8 mouse cellular contexts compared by ENCODE assay signal in the genomic region with DNA sequence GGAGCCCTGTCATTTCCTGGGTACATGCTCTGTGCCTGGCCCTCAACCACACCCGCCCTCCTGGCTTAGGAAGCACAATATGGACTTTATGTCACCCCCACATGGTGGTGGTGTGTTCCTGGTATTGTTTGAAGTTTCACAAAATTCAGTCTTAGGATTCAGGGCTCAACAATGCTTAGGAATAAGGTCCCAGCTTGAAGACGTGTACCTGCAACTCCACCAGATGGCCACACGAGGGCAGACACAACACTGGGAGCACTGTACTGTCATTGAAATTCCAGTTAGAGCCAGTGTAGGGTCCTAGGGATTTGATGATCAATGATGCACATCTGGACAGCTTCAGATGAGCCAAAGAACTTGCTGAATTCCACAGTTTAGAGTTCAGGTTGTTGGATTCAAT. TPM values are rescaled to one million over a fixed set of nuclear protein-coding genes. Genes with fewer than 3 reads are reported as not detected.
A peak's percentile ranks its signal among the peaks of the same experiment; 100 is the strongest.
DNase-seq lines count a peak whose midpoint lies in the region; ATAC-seq and TF ChIP-seq lines count a peak whose summit lies in the region.

No protein-coding gene starts in this region.

- peak; percentile 91 for TF ChIP-seq CTCF in forebrain, postnatal 0 days (IDR thresholded peaks at IDR 0.05; ENCODE audit: low read depth)

- no peaks in the 10 kb centered on the region for H3K4me1 ChIP-seq in forebrain, postnatal 0 days (ENCODE audit: insufficient read depth)
- no peaks in the 10 kb centered on the region for H3K4me1 ChIP-seq in neural tube, embryonic 11.5 days (ENCODE audit: control insufficient read depth, insufficient read depth, low read length)

- H3K4me3 ChIP-seq in forebrain, postnatal 0 days (ENCODE audit: low read depth, low read length) = no peak overlapping the region
- no peak overlapping the region for H3K4me3 ChIP-seq in neural tube, embryonic 11.5 days (ENCODE audit: low read depth, low read length)

- no peaks in the 10 kb centered on the region for H3K9me3 ChIP-seq in forebrain, postnatal 0 days (ENCODE audit: low read length)
- no peaks in the 10 kb centered on the region for H3K9me3 ChIP-seq in neural tube, embryonic 11.5 days (ENCODE audit: control insufficient read depth, low read length)

- peak; percentile 65 for ATAC-seq in forebrain, postnatal 0 days
- no peak for ATAC-seq in neural tube, embryonic 11.5 days (ENCODE audit: insufficient read depth, low FRiP score, low TSS enrichment)

- H3K27me3 ChIP-seq in forebrain, postnatal 0 days (ENCODE audit: insufficient read depth, low read length) = no peaks in the 10 kb centered on the region
- H3K27me3 ChIP-seq in neural tube, embryonic 11.5 days (ENCODE audit: control insufficient read depth, insufficient read depth, low read length) = no peaks in the 10 kb centered on the region

- intact Hi-C loops in left cerebral cortex, postnatal 14 days (cut with DNase I) = loop anchor here (2.0 kb wide), 1 partner anchor 44 kb away; no protein-coding TSS in a partner anchor

- 19% methylated on average over 3 of the region's 3 CpGs for WGBS in forebrain, postnatal 0 days
- 20% methylated on average over 3 of the region's 3 CpGs for WGBS in neural tube, embryonic 11.5 days

- H3K36me3 ChIP-seq in forebrain, postnatal 0 days (ENCODE audit: insufficient read depth) = peaks cover 84% of the 10 kb centered on the region
- H3K36me3 ChIP-seq in neural tube, embryonic 11.5 days (ENCODE audit: control insufficient read depth, insufficient read depth, low read length) = peaks cover 3% of the 10 kb centered on the region

- peak overlapping the region; percentile 29; the same call in 1 of the 2 replicates for H3K27ac ChIP-seq in forebrain, postnatal 0 days (ENCODE audit: low read depth, low read length)
- no peak overlapping the region for H3K27ac ChIP-seq in neural tube, embryonic 11.5 days (ENCODE audit: low read depth, low read length)

- H3K4me2 ChIP-seq in forebrain, postnatal 0 days (ENCODE audit: low read depth) = no peak overlapping the region
- H3K4me2 ChIP-seq in neural tube, embryonic 11.5 days (ENCODE audit: low read depth) = no peak overlapping the region

- peak; percentile 16 for DNase-seq in gastrocnemius, adult 18-20 months (ENCODE audit: low spot score)
- DNase-seq in gastrocnemius, adult 8-10 months (ENCODE audit: low spot score in 2 of 2) = no peak
- peak; percentile 9 to 16 for DNase-seq in B cell, adult 2 months
- peak; percentile 61 for DNase-seq in cerebellum, adult 18-20 months
- DNase-seq in forebrain, postnatal 0 days = peak; percentile 80
- DNase-seq in left cerebral cortex, postnatal 14 days (ENCODE audit: low spot score in 2 of 2) = peak; percentile 74 to 80
- DNase-seq in neural tube, embryonic 11.5 days (ENCODE audit: low spot score) = peak; percentile 56
- no peak for DNase-seq in ovary, adult 18-20 months (ENCODE audit: low spot score)

- no peak overlapping the region for H3K9ac ChIP-seq in forebrain, postnatal 0 days
- H3K9ac ChIP-seq in neural tube, embryonic 11.5 days (ENCODE audit: low read length) = no peak overlapping the region

RNA-seq across cellular contexts. Expression of gene Evc, which starts 47.5 kb away (rescaled TPM):
- 10 to 100 TPM; 24.8 to 25.6 TPM for total RNA-seq in gastrocnemius, adult 18-20 months (2021)
- 10 to 100 TPM; 19.5 to 21.9 (median 21.1) TPM for total RNA-seq in gastrocnemius, adult 8-10 months (2022)
- total RNA-seq in forebrain, postnatal 0 days (2014; rRNA removed) = 8.5 and 9.9 TPM in 2 replicates
- polyA plus RNA-seq in forebrain, postnatal 0 days (2015; fragmentation: Nextera tagmentation; extraction: Ambion mirVana) = 2.3 and 2.4 TPM in 2 replicates
- total RNA-seq in left cerebral cortex, postnatal 14 days (2021) = 1 to 10 TPM; 3.7 to 6.1 TPM
- polyA plus RNA-seq in neural tube, embryonic 11.5 days (2014; fragmentation: Nextera tagmentation; extraction: Ambion mirVana) = 12.9 and 13.6 TPM in 2 replicates

RNA-seq across cellular contexts. Expression of gene Crmp1, which starts 47.5 kb away (rescaled TPM):
- total RNA-seq in gastrocnemius, adult 18-20 months (2021) = under 1 TPM; 0.17 to 0.46 TPM
- total RNA-seq in gastrocnemius, adult 8-10 months (2022) = under 1 TPM in 2 of 4 experiments, not detected in 2; 0.17 to 0.19 TPM
- total RNA-seq in forebrain, postnatal 0 days (2014; rRNA removed) = 965 and 1,074 TPM in 2 replicates
- 1,043 and 1,136 TPM in 2 replicates for polyA plus RNA-seq in forebrain, postnatal 0 days (2015; fragmentation: Nextera tagmentation; extraction: Ambion mirVana)
- 100 to 1,000 TPM; 376 to 387 TPM for total RNA-seq in left cerebral cortex, postnatal 14 days (2021)
- 472 and 565 TPM in 2 replicates for polyA plus RNA-seq in neural tube, embryonic 11.5 days (2014; fragmentation: Nextera tagmentation; extraction: Ambion mirVana)

RNA-seq across cellular contexts. Expression of gene Evc2, which starts 49.1 kb away (rescaled TPM):
- 1 to 10 TPM; 8.8 to 9.9 TPM for total RNA-seq in gastrocnemius, adult 18-20 months (2021)
- 1 to 10 TPM; 7.3 to 8.5 (median 7.8) TPM for total RNA-seq in gastrocnemius, adult 8-10 months (2022)
- total RNA-seq in forebrain, postnatal 0 days (2014; rRNA removed) = 2.8 and 4.8 TPM in 2 replicates
- polyA plus RNA-seq in forebrain, postnatal 0 days (2015; fragmentation: Nextera tagmentation; extraction: Ambion mirVana) = 2.8 and 3.0 TPM in 2 replicates
- 1 to 10 TPM; 5.5 to 6.0 TPM for total RNA-seq in left cerebral cortex, postnatal 14 days (2021)
- polyA plus RNA-seq in neural tube, embryonic 11.5 days (2014; fragmentation: Nextera tagmentation; extraction: Ambion mirVana) = 13.2 and 13.5 TPM in 2 replicates

Comparison
In these comparisons a context has a peak if more than half of its experiments do, and no peak if none do; other contexts are left out.
1. DNase-seq: peak in gastrocnemius, adult 18-20 months (single experiment), B cell, adult 2 months (2 of 2), cerebellum, adult 18-20 months (2 of 2), forebrain, postnatal 0 days (single experiment), left cerebral cortex, postnatal 14 days (2 of 2) and neural tube, embryonic 11.5 days (single experiment); none in gastrocnemius, adult 8-10 months (0 of 2) and ovary, adult 18-20 months (single experiment).
2. RNA of gene Crmp1, which starts 47.5 kb away (total RNA-seq): 965 to 1,074 TPM in forebrain, postnatal 0 days and 376 to 387 TPM in left cerebral cortex, postnatal 14 days; 0.17 to 0.46 TPM in gastrocnemius, adult 18-20 months and 0.17 to 0.19 TPM in gastrocnemius, adult 8-10 months; every median in the first group is over 100 times any median in the second.